Mouse (Mus musculus) skeletal muscle tissue, postnatal 0 days (tissue): ENCODE data around the gene Olfr1263. TPM values are rescaled to one million over a fixed set of nuclear protein-coding genes. Genes with fewer than 3 reads are reported as not detected.

Experiments used
- polyA plus RNA-seq: library from polyadenylated mRNA; unstranded; fragments of >200 nt; fragmentation: Nextera tagmentation; extraction: Ambion mirVana; gene quantifications from 2 replicates; pipeline ENCODE4 v1.2.1, GENCODE M21; 2015

The Olfr1263 gene
- polyA plus RNA-seq: not detected in 2 replicates

GRCm38 (mm10) chr2:90011831-90012230, at the start of gene Olfr1263:
TSS of gene Olfr1263 (plus strand) at chr2:90012131.

GRCm38 (mm10) chr2:89974184-89974583, 37.7 kb upstream of the Olfr1263 start, which contains the start of gene Olfr1260:
TSS of gene Olfr1260 (plus strand) at chr2:89974340.

GRCm38 (mm10) chr2:89990921-89991320, 21.0 kb upstream of the Olfr1263 start, which contains the start of gene Olfr1261:
TSS of gene Olfr1261 (plus strand) at chr2:89991221.

GRCm38 (mm10) chr2:89999845-90000244, 12.1 kb upstream of the Olfr1263 start, which contains the start of gene Olfr1262:
TSS of gene Olfr1262 (plus strand) at chr2:90000145.

GRCm38 (mm10) chr2:90025477-90025876, 13.5 kb downstream of the Olfr1263 start, which contains the start of gene Olfr1264:
TSS of gene Olfr1264 (minus strand) at chr2:90025577.

GRCm38 (mm10) chr2:90035037-90035436, 23.1 kb downstream of the Olfr1263 start, which contains the start of gene Olfr1265:
TSS of gene Olfr1265 (plus strand) at chr2:90035337.

GRCm38 (mm10) chr2:90063494-90063893, 51.6 kb downstream of the Olfr1263 start, which contains the start of gene Olfr140:
TSS of gene Olfr140 (minus strand) at chr2:90063594.

Other genes with a start within 250 kb of the Olfr1263 start
- gene Olfr1254, start 218.5 kb upstream of the Olfr1263 start, polyA plus RNA-seq: not detected in 2 replicates
- not detected in 2 replicates for gene Olfr1255, start 200.1 kb upstream of the Olfr1263 start, polyA plus RNA-seq
- not detected in 2 replicates for gene Olfr1256, start 170.6 kb upstream of the Olfr1263 start, polyA plus RNA-seq
- gene Olfr48, start 163.9 kb upstream of the Olfr1263 start, polyA plus RNA-seq: not detected in 2 replicates
- not detected in 2 replicates for gene Olfr1257, start 133.7 kb upstream of the Olfr1263 start, polyA plus RNA-seq
- gene Olfr1258, start 84.8 kb upstream of the Olfr1263 start, polyA plus RNA-seq: not detected in 2 replicates
- not detected in 2 replicates for gene Olfr1259, start 63.5 kb upstream of the Olfr1263 start, polyA plus RNA-seq
- not detected in 2 replicates for gene Olfr1260, start 37.8 kb upstream of the Olfr1263 start, polyA plus RNA-seq
- not detected in 2 replicates for gene Olfr1261, start 20.9 kb upstream of the Olfr1263 start, polyA plus RNA-seq
- gene Olfr1262, start 12.0 kb upstream of the Olfr1263 start, polyA plus RNA-seq: not detected in 2 replicates
- gene Olfr1264, start 13.4 kb downstream of the Olfr1263 start, polyA plus RNA-seq: not detected in 2 replicates
- gene Olfr1265, start 23.2 kb downstream of the Olfr1263 start, polyA plus RNA-seq: not detected in 2 replicates
- not detected in 2 replicates for gene Olfr140, start 51.5 kb downstream of the Olfr1263 start, polyA plus RNA-seq
- not detected in 2 replicates for gene Olfr1269, start 109.3 kb downstream of the Olfr1263 start, polyA plus RNA-seq
- gene Olfr32, start 130.2 kb downstream of the Olfr1263 start, polyA plus RNA-seq: not detected in 2 replicates
- gene Olfr1270, start 141.0 kb downstream of the Olfr1263 start, polyA plus RNA-seq: not detected in 2 replicates
- gene Olfr1506, start 212.4 kb downstream of the Olfr1263 start, polyA plus RNA-seq: not detected in 2 replicates
- not detected in 2 replicates for gene Olfr142, start 245.5 kb downstream of the Olfr1263 start, polyA plus RNA-seq